Mouse (Mus musculus) heart, adult 2 months (tissue): ENCODE measurements around the gene Actl11. TPM values are rescaled to one million over a fixed set of nuclear protein-coding genes. Genes with fewer than 3 reads are reported as not detected.

ENCODE experiments used
- DNase-seq, 2 experiments: peaks; one replicate each; pipeline ENCODE4 v3.0.0; 2021
- H3K27ac ChIP-seq: fragments of 200-600 bp; 2 replicates; pipeline ENCODE4 v1.8.1; 2022
- H3K27me3 ChIP-seq: fragments of 200-500 bp; 2 replicates; pipeline ENCODE4 v1.6.1; 2012; ENCODE audit warnings: mild to moderate bottlenecking, low read length, inconsistent platforms, mixed read lengths; ENCODE audit not compliant: control insufficient read depth, insufficient read depth
- H3K36me3 ChIP-seq: fragments of 200-500 bp; 2 replicates; pipeline ENCODE4 v1.6.1; 2012; ENCODE audit warnings: low read length, inconsistent platforms; ENCODE audit not compliant: control insufficient read depth, insufficient read depth
- H3K4me1 ChIP-seq: fragments of 200-500 bp; 2 replicates; pipeline ENCODE4 v1.6.1; 2011; ENCODE audit warnings: low read length; ENCODE audit not compliant: control insufficient read depth, insufficient read depth
- H3K4me3 ChIP-seq: fragments of 200-600 bp; 2 replicates; pipeline ENCODE4 v1.8.1; 2022
- H3K79me2 ChIP-seq: fragments of 200-500 bp; replicated peaks from 2 replicates; pipeline ENCODE4 v1.6.1; 2012; ENCODE audit warnings: mild to moderate bottlenecking, inconsistent platforms, low read length, moderate library complexity, mixed read lengths; ENCODE audit not compliant: control insufficient read depth, insufficient read depth
- H3K9ac ChIP-seq: fragments of 200-500 bp; 2 replicates; pipeline ENCODE4 v1.6.1; 2012; ENCODE audit warnings: low read depth, mild to moderate bottlenecking, control low read depth, inconsistent platforms, low read length, mixed read lengths
- CTCF ChIP-seq: fragments of 200-600 bp; IDR thresholded peaks from 2 replicates; pipeline ENCODE4 v1.8.1; 2022; ENCODE audit warnings: antibody characterized with exemption, mild to moderate bottlenecking, moderate library complexity
- EP300 ChIP-seq: fragments of 200-500 bp; IDR thresholded peaks from 2 replicates; pipeline ENCODE4 v1.6.1; 2011; ENCODE audit warnings: low read depth, low read length, control low read depth; ENCODE audit not compliant: insufficient read depth
- POLR2A ChIP-seq: fragments of 200-500 bp; IDR thresholded peaks from 2 replicates; pipeline ENCODE4 v1.6.1; 2011; ENCODE audit warnings: mild to moderate bottlenecking, low read depth, low read length, control low read depth; ENCODE audit not compliant: insufficient read depth
- WGBS: fragments of 180-500 bp; shearing (Covaris S2); methylation state at CpG from one replicate; pipeline ENCODE4 v1.1.7; 2018; 5-methylcytosine and 5-hydroxymethylcytosine counted together
- intact Hi-C: fragments of 180-260 bp; cut with DNase I; formaldehyde crosslinking; loops from one replicate; pipeline ENCODE4 v1.15.1; 2025
- polyA plus RNA-seq: library from polyadenylated mRNA; depleted of rRNA; stranded (reverse); fragments of >200 nt; gene quantifications from 2 replicates; pipeline ENCODE4 v1.2.3, GENCODE M21; 2012
- total RNA-seq, 2 experiments: library from RNA; stranded (reverse); gene quantifications; 2 replicates each; pipeline ENCODE4 v1.2.3; 2021

Actl11 gene
- total and polyA plus RNA-seq, 3 experiments, result 0.14 TPM; not detected in 2

DNA sequence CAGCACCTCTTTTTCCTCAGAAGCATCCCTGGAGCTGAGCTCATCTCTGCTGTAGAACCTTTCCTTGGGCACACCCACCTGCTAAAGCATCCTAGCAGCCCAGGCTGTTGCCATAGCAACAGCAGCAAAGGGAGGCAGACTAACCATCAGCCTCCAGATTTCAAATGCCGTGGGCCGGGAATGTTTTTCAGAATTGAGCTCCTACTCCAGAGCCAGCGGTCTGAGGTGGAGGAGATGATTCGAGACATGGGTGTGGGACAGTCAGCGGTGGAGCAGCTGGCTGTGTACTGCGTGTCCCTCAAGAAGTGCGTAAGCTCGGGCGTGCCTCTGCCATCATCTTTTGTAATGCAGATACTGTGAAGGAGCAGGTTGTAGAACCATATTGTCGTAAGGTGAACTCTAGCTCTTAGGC lies 33.1 kb downstream of the Actl11 start:
- DNase-seq, result no peak
- no peak overlapping the region for H3K27ac ChIP-seq
- H3K9ac ChIP-seq, result no peak overlapping the region
- 89% methylated on average over 10 of the region's 10 CpGs for WGBS
- H3K36me3 ChIP-seq, result no peaks in the 10 kb centered on the region
- peaks cover 6% of the 10 kb centered on the region for H3K4me1 ChIP-seq
- no peak overlapping the region for H3K4me3 ChIP-seq
- TF ChIP-seq CTCF, result no peak
- no peak for TF ChIP-seq POLR2A
- no peaks in the 10 kb centered on the region for H3K79me2 ChIP-seq
- no peaks in the 10 kb centered on the region for H3K27me3 ChIP-seq
- intact Hi-C loops, result loop anchor here (5.0 kb wide), 1 partner anchor 41 kb away; the partner anchor contains the start of gene Ip6k1

DNA sequence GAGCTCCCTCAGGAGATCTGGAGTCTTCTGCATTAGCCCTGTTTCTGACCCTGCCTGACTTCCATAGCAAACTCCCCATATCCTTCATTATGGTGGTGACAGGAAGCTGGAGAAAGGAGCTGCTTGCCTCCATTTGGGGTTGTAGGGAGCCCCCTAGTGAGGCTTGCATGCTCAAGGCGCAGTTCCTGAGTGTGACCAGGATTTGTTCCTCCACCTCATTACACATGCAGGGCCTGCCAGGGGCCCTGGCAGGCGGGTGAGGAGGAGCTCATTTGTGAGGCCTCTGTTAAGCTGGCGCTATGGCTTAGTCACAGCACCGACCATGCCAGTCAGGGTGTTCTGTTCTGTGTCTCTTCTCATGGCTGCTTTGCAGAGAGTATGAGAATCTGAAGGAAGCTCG lies 33.6 kb downstream of the Actl11 start:
- WGBS, result 45% methylated on average over 5 of the region's 5 CpGs
- peak in 1 of 2 experiments; percentile 31 for DNase-seq
- intact Hi-C loops, result loop anchor here (2.0 to 5.0 kb wide), 2 partner anchors 40 to 57 kb away; partner anchors contain the start of gene Ip6k1
- no peaks in the 10 kb centered on the region for H3K27me3 ChIP-seq
- no peaks in the 10 kb centered on the region for H3K79me2 ChIP-seq
- H3K36me3 ChIP-seq, result no peaks in the 10 kb centered on the region
- peaks cover 10% of the 10 kb centered on the region for H3K4me1 ChIP-seq
- no peak overlapping the region for H3K27ac ChIP-seq
- H3K4me3 ChIP-seq, result no peak overlapping the region
- H3K9ac ChIP-seq, result no peak overlapping the region
- TF ChIP-seq CTCF (peak; percentile 55), POLR2A (no peak), EP300 (no peak)

DNA sequence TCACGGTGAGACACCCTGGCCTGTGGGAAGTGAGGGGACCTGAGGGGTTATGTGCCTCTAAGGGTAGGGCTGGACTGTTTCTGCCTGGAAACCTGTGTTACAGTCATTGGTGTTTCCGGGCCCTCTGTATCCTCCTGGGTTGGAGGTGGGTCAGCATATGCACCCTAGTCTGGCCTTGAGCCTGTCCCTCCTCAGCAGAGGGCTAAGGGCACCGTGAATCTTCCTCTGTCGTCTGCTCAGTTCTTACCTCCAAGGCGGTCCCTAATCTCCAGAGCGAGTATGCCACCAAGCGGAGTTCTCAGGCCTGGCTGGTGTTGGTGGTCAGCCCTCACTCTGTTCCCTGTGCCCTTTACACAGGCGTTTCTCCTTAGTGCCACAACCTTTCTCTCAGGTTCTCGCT lies 34.6 kb downstream of the Actl11 start:
- WGBS, result 96% methylated on average over 9 of the region's 9 CpGs
- peaks cover 13% of the 10 kb centered on the region for H3K4me1 ChIP-seq

GRCm38 (mm10) chr9:107963700-107964099 lies 35.4 kb downstream of the Actl11 start:
- Histone ChIP-seq H3K27me3 (no peaks in the 10 kb centered on the region), H3K36me3 (no peaks in the 10 kb centered on the region), H3K4me3 (no peak overlapping the region), H3K4me1 (peaks cover 13% of the 10 kb centered on the region), H3K79me2 (no peaks in the 10 kb centered on the region), H3K9ac (no peak overlapping the region), H3K27ac (peak overlapping the region; percentile 45; the same call in 1 of the 2 replicates)
- intact Hi-C loops, result loop anchor here (1.0 to 5.0 kb wide), 5 partner anchors 23 to 105 kb away; partner anchors contain the start of genes Amigo3 and Ip6k1
- WGBS, result 8% methylated on average over 5 of the region's 5 CpGs
- DNase-seq, result peak; percentile 80 to 81
- peak; percentile 99 for TF ChIP-seq EP300
- peak; percentile 99 for TF ChIP-seq CTCF
- TF ChIP-seq POLR2A, result 0 out of 2 replicates have a peak, but pooled peaks have one; percentile 36

More for the DNA sequence above, 34.6 kb downstream of the Actl11 start:
- no peak for DNase-seq
- TF ChIP-seq POLR2A, result no peak
- TF ChIP-seq EP300, result no peak
- TF ChIP-seq CTCF, result no peak
- Histone ChIP-seq H3K27me3 (no peaks in the 10 kb centered on the region), H3K27ac (no peak overlapping the region), H3K79me2 (no peaks in the 10 kb centered on the region), H3K36me3 (no peaks in the 10 kb centered on the region), H3K9ac (no peak overlapping the region), H3K4me3 (no peak overlapping the region)
- intact Hi-C loops, result loop anchor here (1.0 to 5.0 kb wide), 5 partner anchors 23 to 105 kb away; partner anchors contain the start of genes Amigo3 and Ip6k1

GRCm38 (mm10) chr9:107964681-107965080 lies 36.4 kb downstream of the Actl11 start:
- TF ChIP-seq CTCF (no peak), POLR2A (no peak), EP300 (no peak)
- 81% methylated on average over 9 of the region's 9 CpGs for WGBS
- H3K79me2 ChIP-seq, result no peaks in the 10 kb centered on the region
- DNase-seq, result no peak
- H3K9ac ChIP-seq, result no peak overlapping the region
- no peak overlapping the region for H3K4me3 ChIP-seq
- H3K4me1 ChIP-seq, result peaks cover 13% of the 10 kb centered on the region
- no peaks in the 10 kb centered on the region for H3K27me3 ChIP-seq
- H3K27ac ChIP-seq, result no peak overlapping the region; the same call in 1 of the 2 replicates
- no peaks in the 10 kb centered on the region for H3K36me3 ChIP-seq
- intact Hi-C loops, result loop anchor here (5.0 kb wide), 1 partner anchor 38 kb away; the partner anchor contains the start of gene Ip6k1

- 46% methylated on average over 10 of the region's 10 CpGs for WGBS
- Histone ChIP-seq H3K4me3 (no peak overlapping the region), H3K4me1 (peaks cover 13% of the 10 kb centered on the region), H3K27ac (peak overlapping the region; percentile 66), H3K27me3 (no peaks in the 10 kb centered on the region), H3K79me2 (no peaks in the 10 kb centered on the region), H3K36me3 (no peaks in the 10 kb centered on the region), H3K9ac (no peak overlapping the region)
- DNase-seq, result no peak
- TF ChIP-seq POLR2A (peak; percentile 59), CTCF (no peak), EP300 (0 out of 2 replicates have a peak, but pooled peaks have one; percentile 23)
- intact Hi-C loops, result no loop called here
These were observed 38.4 kb downstream of the Actl11 start for GRCm38 (mm10) chr9:107966676-107967075.
